Mouse (Mus musculus) lung, adult 2 months (tissue): ENCODE results near the gene Slco3a1.

Experiments used
- CTCF ChIP-seq: fragments of 200-500 bp; IDR thresholded peaks from 2 replicates; pipeline ENCODE4 v1.5.1; 2011; ENCODE audit warnings: mild to moderate bottlenecking, low read length, control low read depth; ENCODE audit not compliant: insufficient read depth
- POLR2A ChIP-seq: fragments of 200-500 bp; IDR thresholded peaks from 2 replicates; pipeline ENCODE4 v1.6.1; 2011; ENCODE audit warnings: low read depth, mild to moderate bottlenecking, control low read depth, low read length, borderline replicate concordance; ENCODE audit errors: extremely low read depth

DNA sequence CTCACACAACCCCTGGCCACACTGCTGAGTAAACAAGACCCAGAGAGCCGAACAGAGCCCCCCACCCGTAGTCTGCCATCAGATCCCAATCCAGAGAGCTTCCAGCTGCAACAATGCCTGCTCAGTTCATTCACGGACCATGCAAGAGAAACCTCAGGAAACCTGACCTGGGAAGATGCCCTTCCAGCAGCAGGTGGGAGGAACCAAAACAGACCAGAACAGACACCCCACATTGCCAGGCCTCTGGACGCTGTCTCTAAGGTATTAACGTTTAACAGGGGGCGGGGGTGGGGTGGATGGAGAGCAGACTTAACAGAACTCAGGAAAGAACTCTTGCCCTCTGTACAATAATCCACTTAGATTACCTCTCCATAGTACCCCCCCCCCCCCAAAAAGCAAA is 4.9 kb downstream of the Slco3a1 start:
- TF ChIP-seq CTCF: no peak
- no peak for TF ChIP-seq POLR2A
